Mouse (Mus musculus) regulatory T cell (primary cell): ENCODE measurements around the gene Prkd2.

Source experiments
- in situ Hi-C: fragments of 300-600 bp; cut with MboI, MseI; formaldehyde crosslinking; loops from one replicate; pipeline ENCODE4 v1.15.1; 2025; ENCODE audit warnings: high pct_unique_total_duplicates

The Prkd2 gene

DNA sequence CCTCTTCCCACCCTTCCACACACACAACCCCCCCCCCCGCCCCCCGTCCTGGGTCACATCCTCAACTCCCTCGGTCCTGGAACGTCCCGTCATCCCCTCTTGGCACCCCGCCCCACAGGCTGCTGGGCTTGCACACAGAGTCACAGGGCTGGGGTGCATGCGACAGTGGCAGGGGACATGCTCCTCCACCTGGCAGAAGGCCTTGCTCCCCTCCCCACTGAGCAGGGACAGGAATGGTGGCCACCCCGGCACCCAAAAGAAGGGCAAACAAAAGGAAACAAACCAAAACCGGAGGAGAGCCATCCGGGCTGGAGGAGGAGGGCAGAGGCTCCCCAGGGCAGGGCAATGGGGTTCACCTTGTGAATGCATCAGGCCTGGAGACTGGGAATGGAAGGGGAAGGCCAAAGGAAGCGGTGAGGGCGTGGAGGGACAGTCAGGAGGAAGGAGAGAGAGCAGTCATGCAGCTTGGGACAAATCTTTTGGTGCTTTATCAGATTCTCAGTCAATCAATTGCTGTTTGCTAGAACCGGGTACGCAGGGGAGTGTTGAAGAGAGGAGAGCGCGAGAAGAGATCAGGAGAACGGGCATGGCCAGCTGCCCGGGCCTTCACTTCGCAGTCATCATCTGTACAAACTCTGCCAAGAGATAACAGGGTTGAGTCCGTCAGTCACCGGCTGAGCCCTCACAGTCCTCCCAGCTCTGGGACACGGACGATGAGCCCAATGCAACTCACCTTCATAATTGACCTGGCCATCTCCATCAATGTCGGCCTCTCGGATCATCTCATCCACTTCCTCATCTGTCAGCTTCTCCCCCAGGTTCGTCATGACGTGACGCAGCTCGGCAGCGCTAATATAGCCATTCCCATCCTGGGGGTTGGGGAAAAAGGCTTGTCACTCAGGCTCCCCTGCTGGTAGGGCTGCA is 73.9 kb downstream of the Prkd2 start:
- in situ Hi-C loops, result no loop called here

GRCm38 (mm10) chr7:16917447-16917846 is 74.7 kb downstream of the Prkd2 start:
- in situ Hi-C loops, result no loop called here

- in situ Hi-C loops, result no loop called here
Observed at GRCm38 (mm10) chr7:16918014-16918413, 75.3 kb downstream of the Prkd2 start.

DNA sequence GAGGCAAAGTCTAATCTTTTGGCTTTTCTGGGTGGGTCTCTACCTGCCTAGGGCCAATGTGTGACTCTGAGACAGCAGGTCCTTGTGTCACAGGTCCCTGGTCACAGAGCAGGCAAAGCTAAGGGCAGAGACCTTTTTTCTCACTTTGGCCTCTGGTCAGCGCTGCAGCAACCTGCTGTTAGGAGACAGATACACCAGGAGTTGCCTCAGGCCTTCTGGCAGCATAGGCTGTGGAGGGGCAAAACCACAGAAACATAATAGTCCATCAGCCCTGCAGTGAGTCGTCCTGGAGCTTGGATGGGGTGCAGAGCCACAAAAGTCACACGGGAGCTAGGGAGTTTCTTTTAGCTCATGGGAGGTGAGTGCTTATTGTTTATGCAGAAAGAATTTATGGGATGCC is 76.0 kb downstream of the Prkd2 start:
- in situ Hi-C loops, result no loop called here

GRCm38 (mm10) chr7:16919395-16920149 is 76.9 kb downstream of the Prkd2 start:
- in situ Hi-C loops, result loop anchor here (5.0 kb wide), 2 partner anchors 42 to 102 kb away; partner anchors contain the start of genes Dact3, Fkrp and Strn4
